ENCODE assay signal across 11 mouse cellular contexts in genomic region chr2:42991046-42991445, GRCm38 (mm10).
"Had no signal": no experiment of that assay in that cellular context is flagged by ENCODE, and none has a peak within 500 bp of the region (broad histone marks: within the 10 kb centered on the region; RNA-seq: fewer than 3 reads in every experiment).

No protein-coding gene starts in this region.

- DNase-seq: kidney, adult 2 months; kidney, postnatal 14 days; layer of hippocampus, postnatal 36 days; lung, adult 18-20 months; lung, postnatal 36 days; retina, postnatal 1 day had no signal

- H3K27ac ChIP-seq: kidney, embryonic 15.5 days; limb, embryonic 13.5 days; liver, embryonic 14.5 days; midbrain, embryonic 15.5 days; neural tube, embryonic 12.5 days had no signal

- H3K4me3 ChIP-seq: kidney, embryonic 15.5 days; limb, embryonic 13.5 days; midbrain, embryonic 15.5 days; neural tube, embryonic 12.5 days had no signal
